Mouse (Mus musculus) adrenal gland (tissue): Measurements from ENCODE around the gene Qdpr.

Experiments
- intact Hi-C: fragments of 180-260 bp; cut with DNase I; formaldehyde crosslinking; loops from one replicate; pipeline ENCODE4 v1.15.1; 2025

Qdpr gene

GRCm38 (mm10) chr5:45417859-45418443, 32.1 kb downstream of the Qdpr start:
- intact Hi-C loops = no loop called here

GRCm38 (mm10) chr5:45416478-45416877, 33.6 kb downstream of the Qdpr start:
- intact Hi-C loops = no loop called here

- intact Hi-C loops = loop anchor here (10.0 kb wide), 1 partner anchor 921 kb away; no protein-coding TSS in a partner anchor
These were observed 43.9 kb downstream of the Qdpr start for GRCm38 (mm10) chr5:45406129-45406528.

- intact Hi-C loops = loop anchor here (5.0 to 10.0 kb wide), 4 partner anchors 120 to 1120 kb away; no protein-coding TSS in a partner anchor
These were observed 47.4 kb downstream of the Qdpr start for GRCm38 (mm10) chr5:45402632-45403031.

GRCm38 (mm10) chr5:45384034-45384812, 65.8 kb downstream of the Qdpr start:
- intact Hi-C loops = no loop called here
